ENCODE assay signal across 9 mouse cellular contexts in the genomic region with DNA sequence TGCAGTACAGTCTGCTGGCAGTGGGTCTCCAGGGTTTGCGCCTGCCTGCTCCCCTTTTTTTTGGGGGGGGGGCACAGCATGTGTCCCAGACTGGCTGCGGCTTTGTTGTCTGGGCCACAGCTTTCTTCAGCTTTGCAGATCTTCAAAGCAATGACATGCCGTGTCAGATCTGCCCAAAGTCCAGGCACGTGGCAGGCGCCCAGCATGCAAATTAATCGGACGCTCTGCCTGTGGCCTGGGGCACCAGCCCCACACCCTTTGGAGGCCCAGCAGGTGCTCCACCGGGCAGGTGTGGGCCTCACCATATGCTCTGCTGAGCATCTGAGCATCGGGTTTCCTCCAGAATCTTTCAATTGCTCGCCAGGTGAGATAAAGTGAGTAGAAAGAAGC.
DNase-seq lines count a peak whose midpoint lies in the region; ATAC-seq and TF ChIP-seq lines count a peak whose summit lies in the region.
"Had no signal": no experiment of that assay in that cellular context is flagged by ENCODE, and none has a peak within 500 bp of the region (broad histone marks: within the 10 kb centered on the region; RNA-seq: fewer than 3 reads in every experiment).

No protein-coding gene starts in this region.

- H3K4me1 ChIP-seq in embryonic facial prominence, embryonic 12.5 days = peaks cover 51% of the 10 kb centered on the region
- peaks cover 41% of the 10 kb centered on the region for H3K4me1 ChIP-seq in hindbrain, postnatal 0 days (ENCODE audit: insufficient read depth, low read length)
- H3K4me1 ChIP-seq in midbrain, embryonic 15.5 days = peaks cover 44% of the 10 kb centered on the region

- no peak for TF ChIP-seq CTCF in hindbrain, postnatal 0 days (IDR thresholded peaks at IDR 0.05; ENCODE audit: low read depth)

- H3K36me3 ChIP-seq in embryonic facial prominence, embryonic 12.5 days = no peaks in the 10 kb centered on the region
- H3K36me3 ChIP-seq in hindbrain, postnatal 0 days (ENCODE audit: insufficient read depth, low read length) = no peaks in the 10 kb centered on the region
- no peaks in the 10 kb centered on the region for H3K36me3 ChIP-seq in midbrain, embryonic 15.5 days (replicated peaks)
- H3K36me3 ChIP-seq: limb, embryonic 13.5 days had no signal

- no peak overlapping the region for H3K9ac ChIP-seq in embryonic facial prominence, embryonic 12.5 days
- H3K9ac ChIP-seq in hindbrain, postnatal 0 days (replicated peaks; ENCODE audit: low read length) = no peak overlapping the region
- no peak overlapping the region for H3K9ac ChIP-seq in midbrain, embryonic 15.5 days

- ATAC-seq in embryonic facial prominence, embryonic 12.5 days (ENCODE audit: insufficient number of reproducible peaks, insufficient read depth, low FRiP score, low TSS enrichment) = no peak
- ATAC-seq in hindbrain, postnatal 0 days = peak; percentile 13; the same call in 1 of the 2 replicates
- peak; percentile 32; the same call in 1 of the 2 replicates for ATAC-seq in midbrain, embryonic 15.5 days (replicated peaks)
- no peak for ATAC-seq in CD4-positive, CD25-positive, alpha-beta regulatory T cell, adult 4 months

- WGBS in embryonic facial prominence, embryonic 12.5 days = 13% methylated on average over 10 of the region's 10 CpGs
- WGBS in hindbrain, postnatal 0 days = 25% methylated on average over 10 of the region's 10 CpGs
- 8% methylated on average over 10 of the region's 10 CpGs for WGBS in midbrain, embryonic 15.5 days

- H3K9me3 ChIP-seq in embryonic facial prominence, embryonic 12.5 days = no peaks in the 10 kb centered on the region
- H3K9me3 ChIP-seq in hindbrain, postnatal 0 days (ENCODE audit: low read length) = no peaks in the 10 kb centered on the region
- H3K9me3 ChIP-seq in midbrain, embryonic 15.5 days = no peaks in the 10 kb centered on the region
- H3K9me3 ChIP-seq: limb, embryonic 13.5 days had no signal

- H3K27me3 ChIP-seq in embryonic facial prominence, embryonic 12.5 days = peaks cover 30% of the 10 kb centered on the region
- H3K27me3 ChIP-seq in hindbrain, postnatal 0 days (ENCODE audit: insufficient read depth, low read length) = no peaks in the 10 kb centered on the region
- H3K27me3 ChIP-seq in midbrain, embryonic 15.5 days (replicated peaks) = peaks cover 8% of the 10 kb centered on the region

- no peak overlapping the region for H3K4me2 ChIP-seq in embryonic facial prominence, embryonic 12.5 days (replicated peaks)
- no peak overlapping the region for H3K4me2 ChIP-seq in hindbrain, postnatal 0 days (ENCODE audit: low read depth, low read length)
- H3K4me2 ChIP-seq in midbrain, embryonic 15.5 days = no peak overlapping the region
- H3K4me2 ChIP-seq: limb, embryonic 13.5 days had no signal

- DNase-seq in cerebellum, adult 11-12 months = peak; percentile 47
- no peak for DNase-seq in cerebellum, adult 18-20 months
- peak; percentile 53 for DNase-seq in hindbrain, postnatal 0 days (ENCODE audit: low spot score)
- DNase-seq in urinary bladder, postnatal 4 days (ENCODE audit: low spot score in 2 of 2) = no peak
- DNase-seq in testis, postnatal 14 days (ENCODE audit: low spot score) = no peak

- H3K27ac ChIP-seq in embryonic facial prominence, embryonic 12.5 days = 0 out of 2 replicates have a peak overlapping the region, but pooled peaks have one; percentile 43
- peak overlapping the region; percentile 67; the same call in 1 of the 2 replicates for H3K27ac ChIP-seq in hindbrain, postnatal 0 days
- peak overlapping the region; percentile 60 for H3K27ac ChIP-seq in midbrain, embryonic 15.5 days
- H3K27ac ChIP-seq: limb, embryonic 13.5 days had no signal

- no peak overlapping the region for H3K4me3 ChIP-seq in embryonic facial prominence, embryonic 12.5 days
- H3K4me3 ChIP-seq in hindbrain, postnatal 0 days (ENCODE audit: low read length) = no peak overlapping the region
- H3K4me3 ChIP-seq in midbrain, embryonic 15.5 days = no peak overlapping the region
- H3K4me3 ChIP-seq: limb, embryonic 13.5 days had no signal

Comparison
In these comparisons a context has a peak if more than half of its experiments do, and no peak if none do; other contexts are left out.
1. DNase-seq: peak in cerebellum, adult 11-12 months (single experiment) and hindbrain, postnatal 0 days (single experiment); none in cerebellum, adult 18-20 months (0 of 2), urinary bladder, postnatal 4 days (0 of 2) and testis, postnatal 14 days (single experiment).
2. ATAC-seq: peak in hindbrain, postnatal 0 days (single experiment) and midbrain, embryonic 15.5 days (single experiment); none in embryonic facial prominence, embryonic 12.5 days (single experiment) and CD4-positive, CD25-positive, alpha-beta regulatory T cell, adult 4 months (single experiment).
3. Peak in every context shown above with its lines, with median percentiles within 50 percentile points of each other: H3K27ac ChIP-seq.